Mouse (Mus musculus) embryonic facial prominence, embryonic 15.5 days (tissue): ENCODE measurements around the gene Kalrn. TPM values are rescaled to one million over a fixed set of nuclear protein-coding genes. Genes with fewer than 3 reads are reported as not detected.

Experiments
- ATAC-seq: fragments of 200-750 bp; cut with Nextera tagmentation; 2 replicates; pipeline ENCODE4 v1.8.0; 2017; ENCODE audit warnings: low read depth, moderate TSS enrichment; ENCODE audit not compliant: insufficient number of reproducible peaks, low FRiP score, low TSS enrichment
- H3K27ac ChIP-seq: fragments of 300-500 bp; sonication (generic); replicated peaks from 2 replicates; pipeline ENCODE4 v1.5.1; 2015; ENCODE audit warnings: mild to moderate bottlenecking, inconsistent platforms
- H3K27me3 ChIP-seq: fragments of 300-500 bp; sonication (generic); 2 replicates; pipeline ENCODE4 v1.6.1; 2015; ENCODE audit warnings: inconsistent platforms
- H3K36me3 ChIP-seq: fragments of 300-500 bp; sonication (generic); 2 replicates; pipeline ENCODE4 v1.6.1; 2015; ENCODE audit warnings: mild to moderate bottlenecking, inconsistent platforms
- H3K4me1 ChIP-seq: fragments of 300-500 bp; sonication (generic); 2 replicates; pipeline ENCODE4 v1.6.1; 2015; ENCODE audit warnings: inconsistent platforms
- H3K4me2 ChIP-seq: fragments of 300-500 bp; sonication (generic); replicated peaks from 2 replicates; pipeline ENCODE4 v1.6.1; 2015; ENCODE audit warnings: mild to moderate bottlenecking, inconsistent platforms
- H3K4me3 ChIP-seq: fragments of 300-500 bp; sonication (generic); replicated peaks from 2 replicates; pipeline ENCODE4 v1.5.1; 2015; ENCODE audit warnings: mild to moderate bottlenecking, inconsistent platforms
- H3K9ac ChIP-seq: fragments of 300-500 bp; sonication (generic); 2 replicates; pipeline ENCODE4 v1.6.1; 2015; ENCODE audit warnings: inconsistent platforms
- H3K9me3 ChIP-seq: fragments of 300-500 bp; sonication (generic); replicated peaks from 2 replicates; pipeline ENCODE4 v1.6.1; 2016; ENCODE audit warnings: inconsistent platforms
- WGBS: fragments of 180-500 bp; shearing (Covaris S2); methylation state at CpG from one replicate; pipeline ENCODE4 v1.1.7; 2015; 5-methylcytosine and 5-hydroxymethylcytosine counted together
- polyA plus RNA-seq: library from polyadenylated mRNA; unstranded; fragments of >200 nt; fragmentation: Nextera tagmentation; extraction: Ambion mirVana; gene quantifications from 2 replicates; pipeline ENCODE4 v1.2.1, GENCODE M21; 2015

Kalrn gene
- polyA plus RNA-seq, 1 experiment from 2014 or later: 14.3 TPM

DNA sequence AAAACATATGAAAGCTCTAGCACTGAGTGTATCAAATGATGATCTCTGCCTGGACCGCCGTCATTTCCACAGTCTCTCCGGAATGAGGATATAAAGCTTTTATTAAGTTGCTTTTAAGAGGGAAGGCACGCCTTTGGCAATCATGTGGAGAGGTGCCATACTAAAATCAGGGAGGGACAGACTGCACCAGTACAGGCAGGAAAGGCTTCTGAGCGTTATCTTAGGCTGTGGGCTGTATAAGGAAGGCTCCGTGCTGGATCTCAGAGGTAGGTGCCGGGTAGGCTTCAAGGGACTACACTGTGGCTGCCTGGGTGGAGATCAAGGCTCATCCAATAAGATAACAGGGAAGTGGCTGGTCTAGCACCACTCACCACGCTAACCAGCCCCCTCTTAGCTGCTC, 528.8 kb downstream of the Kalrn start:
- Histone ChIP-seq H3K4me3 (no peak overlapping the region), H3K9ac (no peak overlapping the region), H3K4me2 (no peak overlapping the region), H3K27me3 (no peaks in the 10 kb centered on the region), H3K27ac (no peak overlapping the region), H3K36me3 (no peaks in the 10 kb centered on the region), H3K9me3 (no peaks in the 10 kb centered on the region), H3K4me1 (no peaks in the 10 kb centered on the region)
- 78% methylated on average over 8 of the region's 8 CpGs for WGBS
- no peak for ATAC-seq

DNA sequence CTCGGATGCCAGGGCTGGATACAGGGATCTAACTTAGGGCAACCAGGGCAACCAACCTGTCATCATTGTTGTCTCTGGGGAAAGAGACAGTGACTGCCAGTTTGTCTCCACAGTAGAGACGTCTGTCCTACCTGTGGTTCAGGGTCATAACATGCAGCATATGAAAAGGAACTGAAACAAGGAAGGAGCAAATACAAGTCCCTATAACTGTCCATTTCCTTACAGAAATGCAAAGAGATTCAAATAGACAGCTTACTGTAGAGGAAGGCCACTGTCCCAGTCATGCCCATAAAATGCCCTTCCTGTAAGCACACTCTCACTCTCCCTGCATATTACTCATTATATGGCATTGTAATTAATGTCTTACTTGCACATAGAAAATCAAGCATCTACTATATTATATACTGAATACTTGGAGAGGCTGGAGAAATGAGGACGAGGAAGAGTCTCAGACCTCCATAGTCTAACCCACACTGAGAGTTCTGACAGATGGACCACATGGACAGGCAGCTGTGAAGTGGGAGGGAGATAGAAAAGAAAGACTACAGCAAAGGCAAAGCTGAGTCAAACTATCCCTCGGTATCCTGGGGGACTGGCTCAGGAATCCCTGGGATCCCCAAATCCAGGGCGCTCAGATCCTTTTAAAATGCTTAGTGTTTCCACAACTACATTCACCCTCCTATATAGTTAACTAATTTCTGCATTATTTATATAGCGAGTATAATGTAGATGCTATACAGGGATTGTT, 530.1 kb downstream of the Kalrn start:
- Histone ChIP-seq H3K36me3 (peaks cover 4% of the 10 kb centered on the region; the same call in 1 of the 2 replicates), H3K4me3 (no peak overlapping the region), H3K27me3 (no peaks in the 10 kb centered on the region), H3K4me1 (no peaks in the 10 kb centered on the region), H3K9ac (no peak overlapping the region), H3K27ac (no peak overlapping the region), H3K9me3 (no peaks in the 10 kb centered on the region), H3K4me2 (no peak overlapping the region)
- no peak for ATAC-seq
- WGBS: 89% methylated on average over 6 of the region's 6 CpGs

DNA sequence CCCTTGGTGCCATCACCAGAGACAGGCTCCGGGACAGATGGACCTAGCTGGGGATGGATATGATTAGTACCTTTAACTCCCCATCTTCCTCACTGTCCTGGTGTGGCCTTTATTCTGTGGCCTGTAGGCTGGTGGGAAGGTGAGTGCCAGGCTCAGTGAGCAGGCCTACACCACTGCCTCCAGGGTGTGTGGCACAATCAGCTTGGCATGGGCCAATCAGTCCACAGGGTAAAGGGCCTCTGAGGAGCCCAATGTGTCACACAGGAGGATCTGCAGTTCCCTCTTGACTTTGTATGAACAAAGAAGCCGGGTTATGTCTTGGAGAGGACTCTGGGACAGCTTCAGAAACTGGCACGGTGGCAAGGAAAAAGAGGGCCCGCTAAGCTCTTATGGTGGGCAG, 530.7 kb downstream of the Kalrn start:
- no peak for ATAC-seq
- Histone ChIP-seq H3K36me3 (peaks cover 8% of the 10 kb centered on the region; the same call in 1 of the 2 replicates), H3K9ac (no peak overlapping the region), H3K27me3 (no peaks in the 10 kb centered on the region), H3K27ac (no peak overlapping the region), H3K9me3 (no peaks in the 10 kb centered on the region), H3K4me1 (no peaks in the 10 kb centered on the region), H3K4me2 (no peak overlapping the region), H3K4me3 (no peak overlapping the region)
- WGBS: 91% methylated on average over 4 of the region's 4 CpGs

DNA sequence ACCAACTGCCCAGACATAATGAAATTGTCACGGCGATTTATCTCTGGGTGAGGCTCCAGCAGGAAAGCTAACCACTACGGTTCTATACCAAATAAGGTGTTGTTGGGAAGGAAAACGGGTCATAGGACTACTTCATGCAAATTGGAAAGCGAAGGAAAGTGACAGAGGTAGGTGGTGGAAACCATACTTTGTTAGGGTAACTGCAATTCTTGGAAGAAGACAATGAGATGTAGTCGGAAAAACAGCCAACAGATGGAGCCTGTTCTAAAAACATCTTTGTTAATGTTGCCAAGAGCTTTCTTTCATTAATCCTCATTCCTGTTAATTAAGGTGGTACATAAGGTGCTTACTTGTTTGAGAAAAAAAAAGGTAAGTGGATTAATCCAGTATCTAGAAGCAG, 533.1 kb downstream of the Kalrn start:
- Histone ChIP-seq H3K27me3 (no peaks in the 10 kb centered on the region), H3K27ac (no peak overlapping the region), H3K4me1 (no peaks in the 10 kb centered on the region), H3K4me3 (no peak overlapping the region), H3K9me3 (no peaks in the 10 kb centered on the region), H3K4me2 (no peak overlapping the region), H3K9ac (no peak overlapping the region), H3K36me3 (peaks cover 8% of the 10 kb centered on the region; the same call in 1 of the 2 replicates)
- 77% methylated on average over 6 of the region's 6 CpGs for whole genome bisulfite sequencing
- ATAC-seq: no peak

GRCm38 (mm10) chr16:34039736-34040135, 533.6 kb downstream of the Kalrn start:
- no peaks in the 10 kb centered on the region for H3K9me3 ChIP-seq
- no peak overlapping the region for H3K27ac ChIP-seq
- no peaks in the 10 kb centered on the region for H3K27me3 ChIP-seq
- H3K4me2 ChIP-seq: no peak overlapping the region
- no peak overlapping the region for H3K9ac ChIP-seq
- no peak overlapping the region for H3K4me3 ChIP-seq
- peaks cover 8% of the 10 kb centered on the region; the same call in 1 of the 2 replicates for H3K36me3 ChIP-seq
- 86% methylated on average over 4 of the region's 4 CpGs for WGBS
- H3K4me1 ChIP-seq: no peaks in the 10 kb centered on the region
- ATAC-seq: no peak

DNA sequence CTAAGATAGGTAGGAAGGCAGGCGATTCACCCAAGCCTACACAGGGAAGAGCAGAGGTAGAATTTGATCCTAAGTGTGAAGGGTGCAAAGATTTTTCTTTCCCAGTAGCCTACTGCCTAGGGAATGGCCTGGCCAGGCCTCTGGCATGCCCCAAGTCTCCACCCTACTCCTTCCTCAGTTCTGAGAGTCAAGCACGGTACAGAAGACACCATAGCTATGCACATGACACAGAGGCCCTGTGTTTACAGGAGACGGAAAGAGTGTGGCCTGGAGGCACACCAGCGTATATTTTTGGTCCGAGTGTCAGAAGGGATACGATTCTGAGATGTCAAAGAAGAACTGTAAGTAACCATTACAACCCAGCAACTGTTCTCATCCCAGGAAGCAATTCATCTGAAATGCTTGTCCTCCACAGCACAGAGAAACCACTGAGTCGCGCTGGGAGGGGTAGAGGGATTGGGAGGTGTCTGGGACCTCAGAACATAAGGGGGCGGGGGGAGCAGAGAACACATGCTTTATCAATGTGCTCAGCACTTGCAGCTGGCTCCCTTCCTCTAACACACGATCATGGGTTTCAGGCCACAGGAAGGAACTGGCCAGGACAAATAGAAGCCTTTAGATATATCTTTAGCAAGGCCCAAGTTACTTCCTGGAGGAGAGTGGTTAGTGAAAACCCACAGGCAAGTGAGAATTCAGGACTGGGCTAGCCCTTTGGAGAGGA, 536.8 kb downstream of the Kalrn start:
- Histone ChIP-seq H3K36me3 (peaks cover 32% of the 10 kb centered on the region), H3K4me2 (no peak overlapping the region), H3K27ac (no peak overlapping the region), H3K4me1 (no peaks in the 10 kb centered on the region), H3K4me3 (no peak overlapping the region), H3K9ac (no peak overlapping the region), H3K9me3 (no peaks in the 10 kb centered on the region), H3K27me3 (no peaks in the 10 kb centered on the region)
- WGBS: 50% methylated on average over 10 of the region's 10 CpGs
- ATAC-seq: 0 out of 2 replicates have a peak, but pooled peaks have one; percentile 39

DNA sequence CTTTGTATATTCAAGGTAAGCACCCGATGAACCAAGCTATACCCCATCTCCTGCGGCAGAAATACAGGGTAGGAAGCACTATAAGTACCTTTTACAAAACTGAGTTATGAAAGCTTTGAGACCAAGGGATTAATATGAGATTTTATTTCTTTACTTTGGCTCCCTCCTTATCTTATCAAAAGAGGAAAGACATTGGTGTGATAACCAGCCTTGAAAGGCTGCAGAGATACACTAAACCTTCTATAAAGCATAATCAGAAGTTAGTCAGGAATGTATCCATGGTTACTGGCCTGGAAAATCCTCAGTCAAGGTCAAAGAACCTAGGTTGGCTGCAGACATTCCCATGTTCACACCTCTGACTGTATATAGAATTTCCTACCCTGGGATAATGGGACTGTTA, 537.6 kb downstream of the Kalrn start:
- Histone ChIP-seq H3K9me3 (no peaks in the 10 kb centered on the region), H3K27ac (no peak overlapping the region), H3K27me3 (no peaks in the 10 kb centered on the region), H3K4me3 (no peak overlapping the region), H3K4me2 (no peak overlapping the region), H3K4me1 (no peaks in the 10 kb centered on the region), H3K36me3 (peaks cover 34% of the 10 kb centered on the region), H3K9ac (no peak overlapping the region)
- ATAC-seq: no peak
- WGBS: 97% methylated on average over 2 of the region's 2 CpGs

DNA sequence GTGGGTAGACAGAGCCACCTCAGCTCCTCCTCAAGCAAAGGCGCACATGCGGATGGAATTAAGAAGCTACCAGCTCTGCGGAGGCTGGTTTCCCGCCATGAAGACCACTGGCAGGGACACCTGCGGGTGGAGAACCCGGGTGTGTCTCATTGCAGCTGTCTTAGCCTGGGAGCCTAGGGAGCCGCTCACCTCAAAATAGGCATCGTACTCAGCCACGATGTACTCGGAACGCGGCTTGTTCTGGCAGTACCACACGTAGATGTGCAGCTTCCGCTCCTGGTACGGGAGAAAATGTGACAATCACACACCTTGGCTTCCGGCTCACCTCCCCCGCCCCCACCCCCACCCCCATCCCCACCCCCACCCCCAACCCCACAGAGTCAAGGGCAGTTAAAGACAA, 539.1 kb downstream of the Kalrn start:
- no peak overlapping the region for H3K4me3 ChIP-seq
- H3K4me1 ChIP-seq: no peaks in the 10 kb centered on the region
- H3K27me3 ChIP-seq: no peaks in the 10 kb centered on the region
- ATAC-seq: no peak
- WGBS: 93% methylated on average over 17 of the region's 17 CpGs
- no peak overlapping the region for H3K27ac ChIP-seq
- no peak overlapping the region for H3K9ac ChIP-seq
- H3K9me3 ChIP-seq: no peaks in the 10 kb centered on the region
- peaks cover 34% of the 10 kb centered on the region for H3K36me3 ChIP-seq
- no peak overlapping the region for H3K4me2 ChIP-seq

DNA sequence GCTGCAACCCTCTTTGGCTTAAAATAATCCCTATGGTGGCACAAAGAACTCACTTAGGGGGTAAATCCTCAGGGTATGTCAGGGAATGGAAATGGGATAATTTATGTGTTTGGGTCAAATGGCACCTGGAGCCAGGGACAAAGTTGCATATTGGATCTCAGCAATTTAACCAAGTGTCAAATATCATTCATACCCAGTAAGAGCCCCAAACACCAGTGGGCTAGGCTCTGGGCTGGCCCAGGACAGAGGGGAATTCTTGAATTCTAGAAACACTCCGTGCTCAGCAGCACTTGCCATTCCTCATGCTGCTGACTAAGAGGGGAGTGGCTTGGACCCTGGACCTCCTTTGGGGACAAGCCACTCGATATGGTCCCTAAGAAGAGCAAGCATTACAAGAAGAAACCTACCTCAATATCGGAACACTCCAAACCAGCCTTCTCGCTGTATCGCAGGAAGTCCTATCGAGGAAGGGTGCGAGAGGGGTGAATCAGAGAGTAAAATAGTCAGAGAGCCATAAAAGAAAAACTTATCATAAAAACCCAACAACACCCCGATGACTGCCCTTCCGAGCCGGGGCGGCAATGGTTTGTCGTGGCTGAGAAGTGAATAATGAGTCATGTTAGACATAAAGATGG, 541.2 kb downstream of the Kalrn start:
- no peak overlapping the region for H3K4me2 ChIP-seq
- H3K9ac ChIP-seq: no peak overlapping the region
- ATAC-seq: no peak
- H3K27me3 ChIP-seq: no peaks in the 10 kb centered on the region
- H3K36me3 ChIP-seq: peaks cover 33% of the 10 kb centered on the region
- H3K9me3 ChIP-seq: no peaks in the 10 kb centered on the region
- H3K27ac ChIP-seq: no peak overlapping the region
- H3K4me1 ChIP-seq: no peaks in the 10 kb centered on the region
- no peak overlapping the region for H3K4me3 ChIP-seq
- 93% methylated on average over 12 of the region's 12 CpGs for WGBS

DNA sequence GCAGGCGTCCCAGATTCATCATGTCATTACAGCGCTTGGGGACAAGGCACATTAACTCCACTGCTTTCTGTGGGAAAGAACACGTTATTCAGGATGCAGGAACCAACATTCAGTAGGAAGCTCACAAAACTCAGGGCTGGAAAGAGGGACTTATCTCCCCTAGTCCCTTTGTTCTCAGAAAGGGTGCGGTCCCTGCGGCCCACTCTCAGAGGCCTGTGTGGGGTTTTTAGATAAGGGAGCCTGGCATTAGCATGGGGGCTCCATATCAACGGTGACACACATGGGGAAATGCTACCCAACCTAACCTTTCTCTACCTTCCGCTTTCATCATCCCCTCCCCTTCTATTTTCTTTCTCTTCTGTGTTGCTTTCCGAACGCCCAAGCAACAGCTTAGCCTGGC, 541.8 kb downstream of the Kalrn start:
- H3K36me3 ChIP-seq: peaks cover 39% of the 10 kb centered on the region

GRCm38 (mm10) chr16:34030379-34030778, 543.0 kb downstream of the Kalrn start:
- Histone ChIP-seq H3K4me2 (no peak overlapping the region), H3K9me3 (no peaks in the 10 kb centered on the region), H3K36me3 (peaks cover 43% of the 10 kb centered on the region), H3K4me3 (no peak overlapping the region), H3K9ac (no peak overlapping the region), H3K27me3 (no peaks in the 10 kb centered on the region), H3K27ac (no peak overlapping the region), H3K4me1 (no peaks in the 10 kb centered on the region)
- 77% methylated on average over 4 of the region's 4 CpGs for WGBS
- ATAC-seq: no peak

More for the DNA sequence above, 541.8 kb downstream of the Kalrn start:
- ATAC-seq: no peak
- no peak overlapping the region for H3K27ac ChIP-seq
- H3K27me3 ChIP-seq: no peaks in the 10 kb centered on the region
- no peak overlapping the region for H3K9ac ChIP-seq
- no peaks in the 10 kb centered on the region for H3K4me1 ChIP-seq
- no peak overlapping the region for H3K4me3 ChIP-seq
- 87% methylated on average over 9 of the region's 9 CpGs for WGBS
- no peak overlapping the region for H3K4me2 ChIP-seq
- H3K9me3 ChIP-seq: no peaks in the 10 kb centered on the region
